22 mouse cellular contexts compared by ENCODE assay signal in genomic region chr7:63020042-63020441, GRCm38 (mm10).
DNase-seq lines count a peak whose midpoint lies in the region; ATAC-seq and TF ChIP-seq lines count a peak whose summit lies in the region.
"Had no signal": no experiment of that assay in that cellular context is flagged by ENCODE, and none has a peak within 500 bp of the region (broad histone marks: within the 10 kb centered on the region; RNA-seq: fewer than 3 reads in every experiment).

No protein-coding gene starts in this region.

- no peaks in the 10 kb centered on the region for H3K9me3 ChIP-seq in forebrain, embryonic 15.5 days
- no peaks in the 10 kb centered on the region for H3K9me3 ChIP-seq in forebrain, embryonic 13.5 days (replicated peaks)
- no peaks in the 10 kb centered on the region for H3K9me3 ChIP-seq in neural tube, embryonic 12.5 days
- H3K9me3 ChIP-seq in midbrain, postnatal 0 days (ENCODE audit: low read length), result no peaks in the 10 kb centered on the region
- H3K9me3 ChIP-seq: hindbrain, embryonic 13.5 days; liver, embryonic 13.5 days had no signal

- H3K36me3 ChIP-seq in forebrain, embryonic 15.5 days, result no peaks in the 10 kb centered on the region
- no peaks in the 10 kb centered on the region for H3K36me3 ChIP-seq in forebrain, embryonic 13.5 days (ENCODE audit: poor library complexity, severe bottlenecking)
- no peaks in the 10 kb centered on the region for H3K36me3 ChIP-seq in neural tube, embryonic 12.5 days
- no peaks in the 10 kb centered on the region for H3K36me3 ChIP-seq in midbrain, postnatal 0 days (ENCODE audit: insufficient read depth, low read length)
- H3K36me3 ChIP-seq: hindbrain, embryonic 13.5 days; liver, embryonic 13.5 days had no signal

- peaks cover 3% of the 10 kb centered on the region; the same call in 1 of the 2 replicates for H3K4me1 ChIP-seq in forebrain, embryonic 15.5 days
- peaks cover 3% of the 10 kb centered on the region; the same call in 1 of the 2 replicates for H3K4me1 ChIP-seq in forebrain, embryonic 13.5 days
- no peaks in the 10 kb centered on the region for H3K4me1 ChIP-seq in neural tube, embryonic 12.5 days
- no peaks in the 10 kb centered on the region for H3K4me1 ChIP-seq in midbrain, postnatal 0 days (ENCODE audit: insufficient read depth, low read length)
- H3K4me1 ChIP-seq: hindbrain, embryonic 13.5 days; liver, embryonic 13.5 days had no signal

- WGBS in forebrain, embryonic 15.5 days, result 7% methylated on average over 2 of the region's 2 CpGs
- 6% methylated on average over 2 of the region's 2 CpGs for WGBS in forebrain, embryonic 13.5 days
- 62% methylated on average over 2 of the region's 2 CpGs for WGBS in neural tube, embryonic 12.5 days
- 13% methylated on average over 2 of the region's 2 CpGs for WGBS in midbrain, postnatal 0 days

- no peak overlapping the region for H3K9ac ChIP-seq in forebrain, embryonic 15.5 days (replicated peaks)
- no peak overlapping the region for H3K9ac ChIP-seq in forebrain, embryonic 13.5 days
- H3K9ac ChIP-seq in neural tube, embryonic 12.5 days, result no peak overlapping the region
- no peak overlapping the region for H3K9ac ChIP-seq in midbrain, postnatal 0 days (replicated peaks; ENCODE audit: low read length, poor library complexity, severe bottlenecking)
- H3K9ac ChIP-seq: hindbrain, embryonic 13.5 days; liver, embryonic 13.5 days had no signal

- H3K4me3 ChIP-seq in forebrain, embryonic 15.5 days, result no peak overlapping the region
- H3K4me3 ChIP-seq in forebrain, embryonic 13.5 days, result no peak overlapping the region
- no peak overlapping the region for H3K4me3 ChIP-seq in neural tube, embryonic 12.5 days
- H3K4me3 ChIP-seq in midbrain, postnatal 0 days (ENCODE audit: low read depth, low read length), result no peak overlapping the region
- H3K4me3 ChIP-seq: erythroblast, embryonic 14.5 days; gastrocnemius, adult 2 months; hindbrain, embryonic 13.5 days; left cerebral cortex, adult 2 months; liver, embryonic 13.5 days had no signal

- DNase-seq in cerebellum, postnatal 14 days, result peak; percentile 4 to 18
- DNase-seq in neural tube, embryonic 10.5 days (ENCODE audit: extremely low spot score, low spot score), result no peak
- DNase-seq in midbrain, postnatal 0 days (ENCODE audit: low spot score), result peak; percentile 8
- no peak for DNase-seq in spleen, postnatal 14 days (ENCODE audit: low spot score in 2 of 2)
- DNase-seq: adrenal gland, postnatal 14 days; cerebellum, adult 11 months; gastrocnemius, adult 2 months; kidney, adult 18-20 months; kidney, postnatal 4 days; liver, embryonic 13.5 days; lung, adult 2 months; lung, postnatal 14 days; right cerebral cortex, postnatal 14 days; thymus, postnatal 25 days had no signal

- TF ChIP-seq CTCF in midbrain, postnatal 0 days (IDR thresholded peaks at IDR 0.05), result no peak

- no peak overlapping the region for H3K4me2 ChIP-seq in forebrain, embryonic 15.5 days (replicated peaks)
- H3K4me2 ChIP-seq in forebrain, embryonic 13.5 days, result no peak overlapping the region
- no peak overlapping the region for H3K4me2 ChIP-seq in neural tube, embryonic 12.5 days (replicated peaks)
- H3K4me2 ChIP-seq in midbrain, postnatal 0 days (ENCODE audit: low read depth, low read length, poor library complexity, severe bottlenecking), result no peak overlapping the region
- H3K4me2 ChIP-seq: hindbrain, embryonic 13.5 days; liver, embryonic 13.5 days had no signal

- no peak for ATAC-seq in cerebellum, adult (ENCODE audit: insufficient number of reproducible peaks, low FRiP score, low TSS enrichment)
- ATAC-seq in forebrain, embryonic 15.5 days (replicated peaks), result peak; percentile 61; the same call in 1 of the 2 replicates
- ATAC-seq in forebrain, embryonic 13.5 days, result no peak; the same call in 1 of the 2 replicates
- 0 out of 2 replicates have a peak, but pooled peaks have one; percentile 25 for ATAC-seq in neural tube, embryonic 12.5 days (ENCODE audit: low FRiP score, low read depth)
- no peak for ATAC-seq in midbrain, postnatal 0 days (ENCODE audit: low FRiP score)
- ATAC-seq: inflammation-experienced regulatory T-cells, adult 6 months had no signal

- no peaks in the 10 kb centered on the region for H3K27me3 ChIP-seq in forebrain, embryonic 15.5 days
- H3K27me3 ChIP-seq in forebrain, embryonic 13.5 days, result no peaks in the 10 kb centered on the region; the same call in 1 of the 2 replicates
- no peaks in the 10 kb centered on the region for H3K27me3 ChIP-seq in neural tube, embryonic 12.5 days (replicated peaks)
- H3K27me3 ChIP-seq in midbrain, postnatal 0 days (ENCODE audit: insufficient read depth, low read length), result no peaks in the 10 kb centered on the region
- H3K27me3 ChIP-seq: hindbrain, embryonic 13.5 days; liver, embryonic 13.5 days had no signal

- H3K27ac ChIP-seq in forebrain, embryonic 15.5 days (replicated peaks), result no peak overlapping the region
- no peak overlapping the region for H3K27ac ChIP-seq in forebrain, embryonic 13.5 days
- no peak overlapping the region for H3K27ac ChIP-seq in neural tube, embryonic 12.5 days
- no peak overlapping the region for H3K27ac ChIP-seq in midbrain, postnatal 0 days (ENCODE audit: low read depth, low read length)
- H3K27ac ChIP-seq: gastrocnemius, adult 2 months; hindbrain, embryonic 13.5 days; left cerebral cortex, adult 2 months; liver, embryonic 13.5 days had no signal

Comparison
In these comparisons a context has a peak if more than half of its experiments do, and no peak if none do; other contexts are left out.
1. ATAC-seq: peak in forebrain, embryonic 15.5 days (single experiment) and neural tube, embryonic 12.5 days (single experiment); none in cerebellum, adult (single experiment), forebrain, embryonic 13.5 days (single experiment) and midbrain, postnatal 0 days (single experiment).
2. DNase-seq: peak in cerebellum, postnatal 14 days (2 of 2) and midbrain, postnatal 0 days (single experiment); none in neural tube, embryonic 10.5 days (single experiment) and spleen, postnatal 14 days (0 of 2).